Mouse (Mus musculus) heart, postnatal 36 days (tissue): ENCODE data around the gene Tspan5. TPM values are rescaled to one million over a fixed set of nuclear protein-coding genes. Genes with fewer than 3 reads are reported as not detected.

Experiments
- DNase-seq, 2 experiments: peaks; one replicate each; pipeline ENCODE4 v3.0.0; 2021 to 2022
- intact Hi-C: fragments of 180-260 bp; cut with DNase I; formaldehyde crosslinking; loops from one replicate; pipeline ENCODE4 v1.15.1; 2025
- total RNA-seq, 2 experiments: library from RNA; stranded (reverse); gene quantifications; 2 replicates each; pipeline ENCODE4 v1.2.3; 2021

The Tspan5 gene
- total RNA-seq, 2 experiments from 2014 or later, result 7.3 to 8.6 TPM

GRCm38 (mm10) chr3:138909313-138909712 lies 167.3 kb downstream of the Tspan5 start:
- intact Hi-C loops, result loop anchor here (5.0 to 10.0 kb wide), 4 partner anchors 267 to 455 kb away; no protein-coding TSS in a partner anchor
- DNase-seq, result no peak

GRCm38 (mm10) chr3:138912504-138912903 lies 170.5 kb downstream of the Tspan5 start:
- no peak for DNase-seq
- intact Hi-C loops, result no loop called here

GRCm38 (mm10) chr3:138914626-138915288 lies 172.8 kb downstream of the Tspan5 start:
- no peak for DNase-seq
- intact Hi-C loops, result no loop called here

GRCm38 (mm10) chr3:138916591-138916990 lies 174.6 kb downstream of the Tspan5 start:
- no peak for DNase-seq
- intact Hi-C loops, result no loop called here

- intact Hi-C loops, result no loop called here
- no peak for DNase-seq
Measured at GRCm38 (mm10) chr3:138917016-138917415, 175.0 kb downstream of the Tspan5 start.

- DNase-seq, result no peak
- intact Hi-C loops, result no loop called here
Measured at GRCm38 (mm10) chr3:138918241-138918640, 176.2 kb downstream of the Tspan5 start.

GRCm38 (mm10) chr3:138926161-138926560 lies 184.2 kb downstream of the Tspan5 start:
- intact Hi-C loops, result no loop called here
- DNase-seq, result no peak

GRCm38 (mm10) chr3:138927437-138927836 lies 185.4 kb downstream of the Tspan5 start:
- intact Hi-C loops, result no loop called here
- DNase-seq, result no peak

GRCm38 (mm10) chr3:138936780-138937179 lies 194.8 kb downstream of the Tspan5 start:
- intact Hi-C loops, result no loop called here

GRCm38 (mm10) chr3:138937241-138937640 lies 195.2 kb downstream of the Tspan5 start:
- DNase-seq, result no peak
- intact Hi-C loops, result no loop called here

More at GRCm38 (mm10) chr3:138936780-138937179, 194.8 kb downstream of the Tspan5 start:
- no peak for DNase-seq

- intact Hi-C loops, result no loop called here
- no peak for DNase-seq
Measured at GRCm38 (mm10) chr3:138941604-138942003, 199.6 kb downstream of the Tspan5 start.

- DNase-seq, result no peak
- intact Hi-C loops, result no loop called here
Measured at GRCm38 (mm10) chr3:138945516-138945915, 203.5 kb downstream of the Tspan5 start.

GRCm38 (mm10) chr3:138949081-138949480 lies 207.1 kb downstream of the Tspan5 start:
- DNase-seq, result no peak
- intact Hi-C loops, result no loop called here

- intact Hi-C loops, result no loop called here
- no peak for DNase-seq
Measured at GRCm38 (mm10) chr3:138955220-138955619, 213.2 kb downstream of the Tspan5 start.

Other genes starting within 250 kb of the Tspan5 start
- gene Eif4e, start 216.0 kb upstream of the Tspan5 start, total RNA-seq, result 100 to 1,000 TPM; 176 to 192 TPM